Mouse (Mus musculus): ENCODE data around the gene Spx.
A peak's percentile ranks its signal among the peaks of the same experiment; 100 is the strongest.

DNA sequence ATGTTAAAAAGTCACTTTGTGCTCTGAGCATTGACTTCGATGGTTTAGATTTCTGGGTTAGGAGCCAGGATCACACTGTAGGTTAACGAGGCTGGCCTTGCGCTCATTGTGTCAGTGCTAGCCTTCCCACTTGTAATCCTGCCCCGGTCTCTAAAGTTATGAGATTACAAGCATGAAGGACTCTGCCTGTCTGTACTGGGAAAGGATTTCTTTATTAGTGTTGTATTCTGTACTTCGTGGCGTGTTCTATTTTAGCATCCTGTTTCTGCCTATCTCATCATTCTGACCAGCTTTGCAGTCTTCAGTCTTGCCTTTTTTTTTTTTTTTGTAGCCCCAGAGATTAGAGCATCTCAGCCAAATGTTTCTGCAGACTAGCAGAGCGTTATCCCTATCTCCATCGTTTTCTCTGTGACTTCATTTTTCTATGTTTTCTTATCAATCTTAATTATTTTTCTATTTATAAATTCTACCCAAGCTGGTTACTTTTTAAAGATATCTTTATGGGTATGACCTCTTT, 25.4 kb upstream of the Spx start:
- TF ChIP-seq POLR2A (IDR thresholded peaks at IDR 0.05; ENCODE audit: low read depth, low read length): 0 out of 2 replicates have a peak, but pooled peaks have one; percentile 19
- no peak for TF ChIP-seq CTCF (IDR thresholded peaks at IDR 0.05; ENCODE audit: borderline replicate concordance, insufficient read depth, low read length)

Data from embryonic fibroblast, embryonic 13.5 days (primary cell).